Mouse (Mus musculus) intestine, embryonic 16.5 days (tissue): ENCODE measurements around the gene Gm10408. TPM values are rescaled to one million over a fixed set of nuclear protein-coding genes. Genes with fewer than 3 reads are reported as not detected.
"Not testable (repeated sequence)": the region's sequence is repeated elsewhere in the genome, so short reads cannot be mapped to it uniquely, and the experiment has no call there.

ENCODE experiments used
- ATAC-seq: fragments of 200-750 bp; cut with Nextera tagmentation; 2 replicates; pipeline ENCODE4 v1.8.0; 2017; ENCODE audit warnings: moderate TSS enrichment, moderate library complexity
- H3K27ac ChIP-seq: fragments of 300-500 bp; sonication (generic); 2 replicates; pipeline ENCODE4 v1.5.1; 2014; ENCODE audit warnings: mild to moderate bottlenecking, low read length
- H3K27me3 ChIP-seq: fragments of 300-500 bp; sonication (generic); replicated peaks from 2 replicates; pipeline ENCODE4 v1.6.1; 2014; ENCODE audit warnings: low read length, control low read depth, mixed read lengths; ENCODE audit not compliant: control insufficient read depth, insufficient read depth
- H3K36me3 ChIP-seq: fragments of 300-500 bp; sonication (generic); 2 replicates; pipeline ENCODE4 v1.6.1; 2014; ENCODE audit warnings: low read length, control low read depth; ENCODE audit not compliant: control insufficient read depth, insufficient read depth
- H3K4me1 ChIP-seq: fragments of 300-500 bp; sonication (generic); 2 replicates; pipeline ENCODE4 v1.6.1; 2014; ENCODE audit warnings: low read length, control low read depth, mixed read lengths; ENCODE audit not compliant: control insufficient read depth, insufficient read depth
- H3K4me2 ChIP-seq: fragments of 300-500 bp; sonication (generic); 2 replicates; pipeline ENCODE4 v1.6.1; 2014; ENCODE audit warnings: low read depth, low read length, control low read depth
- H3K4me3 ChIP-seq: fragments of 300-500 bp; sonication (generic); 2 replicates; pipeline ENCODE4 v1.5.1; 2014; ENCODE audit warnings: mild to moderate bottlenecking, low read length
- H3K9ac ChIP-seq: fragments of 300-500 bp; sonication (generic); 2 replicates; pipeline ENCODE4 v1.6.1; 2014; ENCODE audit warnings: low read depth, low read length
- H3K9me3 ChIP-seq: fragments of 300-500 bp; sonication (generic); 2 replicates; pipeline ENCODE4 v1.6.1; 2016; ENCODE audit warnings: low read length, control low read depth; ENCODE audit not compliant: control insufficient read depth
- WGBS: fragments of 180-500 bp; shearing (Covaris S2); extraction: QIAGEN DNeasy Blood & Tissue Kit; methylation state at CpG from one replicate; pipeline ENCODE4 v1.1.7; 2014; 5-methylcytosine and 5-hydroxymethylcytosine counted together
- polyA plus RNA-seq: library from polyadenylated mRNA; unstranded; fragments of >200 nt; fragmentation: Nextera tagmentation; extraction: Ambion mirVana; gene quantifications from 2 replicates; pipeline ENCODE4 v1.2.1, GENCODE M21; 2015

The Gm10408 gene
- polyA plus RNA-seq = not detected in 2 replicates

DNA sequence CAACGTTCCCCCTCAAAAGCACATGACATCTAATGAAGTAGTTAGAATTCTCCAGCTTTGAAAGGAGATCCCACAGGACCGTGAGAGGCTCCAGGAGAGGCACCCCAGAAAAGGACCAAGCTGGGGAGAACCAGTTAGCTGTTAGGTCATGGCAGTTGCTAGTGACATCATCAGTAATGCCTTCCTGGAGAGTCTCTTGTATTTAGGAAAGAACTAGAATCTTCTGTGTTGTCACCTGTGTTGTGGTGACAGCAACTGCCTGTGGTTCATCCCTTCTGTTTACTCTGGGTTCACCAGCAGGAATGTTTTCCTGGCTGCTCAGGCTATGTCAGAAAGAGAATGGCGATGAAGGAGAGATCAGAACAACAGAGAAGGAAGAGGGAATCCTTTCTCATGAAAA lies at the start of gene Gm10408:
Gm10408 (plus strand) TSS at position 301 of the 400 bp plus-strand sequence.
- WGBS = no CpG with 5 or more reads among the region's 3 CpGs
- not testable (repeated sequence) for H3K9me3 ChIP-seq, H3K27ac ChIP-seq, ATAC-seq, H3K36me3 ChIP-seq, H3K4me3 ChIP-seq, H3K4me1 ChIP-seq, H3K27me3 ChIP-seq, H3K9ac ChIP-seq, H3K4me2 ChIP-seq

DNA sequence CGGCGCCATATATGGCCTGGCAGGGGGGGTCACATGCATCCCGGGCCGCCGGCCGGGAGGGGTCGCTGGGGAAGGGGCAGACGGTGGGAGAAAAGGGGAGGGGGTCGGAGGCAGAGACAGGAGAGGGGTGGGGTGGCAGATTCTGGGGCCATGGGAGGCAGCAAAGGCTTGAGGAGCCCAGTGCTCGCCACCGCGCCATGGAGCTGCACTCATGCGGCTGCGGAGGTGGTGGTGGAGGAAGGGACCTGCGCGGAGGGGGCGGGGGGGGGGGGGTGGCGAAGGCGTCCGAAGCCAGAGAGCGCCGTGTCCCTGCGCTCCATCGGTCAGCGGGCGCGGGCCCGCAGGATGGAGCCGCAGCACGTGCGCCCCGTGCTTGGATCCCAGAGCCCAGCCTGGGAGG lies 36.9 kb upstream of the Gm10408 start, which contains the start of gene Gm10409:
Gm10409 (plus strand) TSS at position 301 of the 400 bp plus-strand sequence.
- H3K27ac ChIP-seq, H3K4me3 ChIP-seq, H3K4me1 ChIP-seq, H3K4me2 ChIP-seq, H3K9ac ChIP-seq, H3K27me3 ChIP-seq, ATAC-seq, H3K9me3 ChIP-seq, H3K36me3 ChIP-seq: not testable (repeated sequence)
- WGBS = no CpG with 5 or more reads among the region's 32 CpGs

- H3K4me2 ChIP-seq, H3K4me1 ChIP-seq, ATAC-seq, H3K27ac ChIP-seq, H3K4me3 ChIP-seq, H3K9ac ChIP-seq, H3K9me3 ChIP-seq, H3K36me3 ChIP-seq, H3K27me3 ChIP-seq: not testable (repeated sequence)
- WGBS = no CpG with 5 or more reads among the region's 2 CpGs
Observed at GRCm38 (mm10) chr14:3427803-3428202, 21.4 kb upstream of the Gm10408 start, which contains the start of gene Gm3005. Gene Gm3005 (plus strand): TSS chr14:3428103.

Other genes starting within 250 kb of the Gm10408 start
- 3.0 and 3.1 TPM in 2 replicates for gene D830030K20Rik, start 240.9 kb upstream of the Gm10408 start, polyA plus RNA-seq
- gene Gm2956, start 116.8 kb upstream of the Gm10408 start, polyA plus RNA-seq = not detected in 2 replicates
- not detected in 2 replicates for gene Gm10413, start 54.3 kb upstream of the Gm10408 start, polyA plus RNA-seq
- gene Gm10409, start 36.8 kb upstream of the Gm10408 start, polyA plus RNA-seq = 0.42 and 0.56 TPM in 2 replicates
- gene Gm3005, start 21.3 kb upstream of the Gm10408 start, polyA plus RNA-seq = 0.26 and 0.28 TPM in 2 replicates
- not detected in 2 replicates for gene Gm3012, start 185.1 kb downstream of the Gm10408 start, polyA plus RNA-seq
- 0.42 and 0.56 TPM in 2 replicates for gene Gm3020, start 202.7 kb downstream of the Gm10408 start, polyA plus RNA-seq
- not detected in 2 replicates for gene Gm3043, start 239.4 kb downstream of the Gm10408 start, polyA plus RNA-seq